Mouse (Mus musculus) C3H10T1/2 (cell line): ENCODE measurements around the gene Mfsd13b. TPM values are rescaled to one million over a fixed set of nuclear protein-coding genes. Genes with fewer than 3 reads are reported as not detected.

Source experiments
- polyA plus RNA-seq, 2 experiments: library from polyadenylated mRNA; unstranded; fragments of >200 nt; fragmentation: generic; extraction: Trizol; gene quantifications; one replicate each; pipeline ENCODE4 v1.2.1; 2012; ENCODE audit warnings: missing spikeins in 2 of 2

Gene Mfsd13b
- under 1 TPM; 0.04 to 0.14 TPM for polyA plus RNA-seq

GRCm38 (mm10) chr7:120982200-120982841 lies at the start of gene Mfsd13b, which contains the start of gene Cdr2:
TSS of gene Mfsd13b (plus strand) at chr7:120982509.
TSS of gene Cdr2 (minus strand) at chr7:120982312.

GRCm38 (mm10) chr7:121033856-121034652 lies 51.7 kb downstream of the Mfsd13b start, which contains the start of gene Mettl9:
TSS of gene Mettl9 (plus strand) at chr7:121034445.

Other genes with a start within 250 kb of the Mfsd13b start
- gene Vwa3a, start 243.2 kb upstream of the Mfsd13b start, polyA plus RNA-seq, result under 1 TPM in 1 of 2 experiments, not detected in 1; 0.04 TPM
- not detected for gene Gm5737, start 170.1 kb upstream of the Mfsd13b start, polyA plus RNA-seq
- gene Eef2k, start 139.7 kb upstream of the Mfsd13b start, polyA plus RNA-seq, result 10 to 100 TPM; 20.5 to 33.1 TPM
- 1 to 10 TPM; 4.2 to 6.6 TPM for gene Polr3e, start 64.8 kb upstream of the Mfsd13b start, polyA plus RNA-seq
- 1 to 10 TPM; 2.0 to 4.6 TPM for gene Cdr2, start 197 bp upstream of the Mfsd13b start, polyA plus RNA-seq
- 10 to 100 TPM in 1 of 2 experiments, 1 to 10 TPM in 1; 6.5 to 51.4 TPM for gene Mettl9, start 51.9 kb downstream of the Mfsd13b start, polyA plus RNA-seq
- gene Igsf6, start 92.1 kb downstream of the Mfsd13b start, polyA plus RNA-seq, result under 1 TPM in 1 of 2 experiments, not detected in 1; 0.04 TPM
- gene Otoa, start 99.1 kb downstream of the Mfsd13b start, polyA plus RNA-seq, result under 1 TPM in 1 of 2 experiments, not detected in 1; 0.02 TPM